ENCODE assay signal across 19 mouse cellular contexts in genomic region chr12:32127158-32127557, GRCm38 (mm10).
DNase-seq lines count a peak whose midpoint lies in the region; ATAC-seq lines count a peak whose summit lies in the region.
"Had no signal": no experiment of that assay in that cellular context is flagged by ENCODE, and none has a peak within 500 bp of the region (broad histone marks: within the 10 kb centered on the region; RNA-seq: fewer than 3 reads in every experiment).

No protein-coding gene starts in this region.

- WGBS in limb, embryonic 12.5 days: 62% methylated on average over 2 of the region's 2 CpGs
- 72% methylated on average over 2 of the region's 2 CpGs for WGBS in limb, embryonic 10.5 days
- WGBS in liver, embryonic 13.5 days (ENCODE audit: insufficient replicate concordance): 13% methylated on average over 2 of the region's 2 CpGs
- WGBS in neural tube, embryonic 13.5 days: 53% methylated on average over 2 of the region's 2 CpGs

- no peak for DNase-seq in limb, embryonic 10.5 days (ENCODE audit: low spot score)
- DNase-seq in liver, embryonic 13.5 days: no peak
- no peak for DNase-seq in left cerebral cortex, postnatal 4 days
- DNase-seq in kidney, adult 11 months: no peak
- DNase-seq: adrenal gland, adult 2 months; cerebellum, adult 8-10 months; gastrocnemius, adult 2 months; heart, adult 11 months; heart, postnatal 14 days; kidney, adult 9 months; thymus, postnatal 36 days had no signal

- no peak overlapping the region for H3K27ac ChIP-seq in limb, embryonic 12.5 days
- H3K27ac ChIP-seq in limb, embryonic 10.5 days: no peak overlapping the region
- H3K27ac ChIP-seq in liver, embryonic 13.5 days: peak overlapping the region; percentile 40; the same call in 1 of the 2 replicates
- no peak overlapping the region for H3K27ac ChIP-seq in neural tube, embryonic 13.5 days (replicated peaks)
- H3K27ac ChIP-seq: embryonic facial prominence, embryonic 10.5 days; gastrocnemius, adult 2 months; lung, embryonic 15.5 days had no signal

- peaks cover 10% of the 10 kb centered on the region for H3K4me1 ChIP-seq in limb, embryonic 12.5 days (replicated peaks)
- peaks cover 9% of the 10 kb centered on the region for H3K4me1 ChIP-seq in limb, embryonic 10.5 days
- H3K4me1 ChIP-seq in liver, embryonic 13.5 days (replicated peaks): peaks cover 77% of the 10 kb centered on the region
- peaks cover 15% of the 10 kb centered on the region for H3K4me1 ChIP-seq in neural tube, embryonic 13.5 days (replicated peaks)
- H3K4me1 ChIP-seq: lung, embryonic 15.5 days had no signal

- no peaks in the 10 kb centered on the region for H3K9me3 ChIP-seq in limb, embryonic 12.5 days
- H3K9me3 ChIP-seq in limb, embryonic 10.5 days (replicated peaks): no peaks in the 10 kb centered on the region
- H3K9me3 ChIP-seq in liver, embryonic 13.5 days (replicated peaks): no peaks in the 10 kb centered on the region
- H3K9me3 ChIP-seq in neural tube, embryonic 13.5 days: no peaks in the 10 kb centered on the region
- H3K9me3 ChIP-seq: embryonic facial prominence, embryonic 10.5 days; heart, embryonic 12.5 days; lung, embryonic 15.5 days had no signal

- no peak overlapping the region for H3K4me3 ChIP-seq in limb, embryonic 12.5 days (replicated peaks)
- H3K4me3 ChIP-seq in limb, embryonic 10.5 days: no peak overlapping the region
- no peak overlapping the region for H3K4me3 ChIP-seq in liver, embryonic 13.5 days (replicated peaks)
- H3K4me3 ChIP-seq in neural tube, embryonic 13.5 days: no peak overlapping the region
- H3K4me3 ChIP-seq: gastrocnemius, adult 2 months; heart, embryonic 12.5 days; lung, embryonic 15.5 days had no signal

- intact Hi-C loops in left cerebral cortex, postnatal 4 days (cut with DNase I): no loop called here

- H3K4me2 ChIP-seq in limb, embryonic 12.5 days: peak overlapping the region; percentile 41
- H3K4me2 ChIP-seq in liver, embryonic 13.5 days: peak overlapping the region; percentile 42
- peak overlapping the region; percentile 39; the same call in 1 of the 2 replicates for H3K4me2 ChIP-seq in neural tube, embryonic 13.5 days
- H3K4me2 ChIP-seq: lung, embryonic 15.5 days had no signal

- no peak for ATAC-seq in limb, embryonic 12.5 days (ENCODE audit: insufficient number of reproducible peaks, insufficient read depth, low FRiP score, low TSS enrichment, low read depth)
- peak; percentile 13 for ATAC-seq in common myeloid progenitor, adult 5-6 weeks (replicated peaks; ENCODE audit: low read depth, poor library complexity, severe bottlenecking)
- no peak for ATAC-seq in liver, embryonic 13.5 days (ENCODE audit: low read depth)
- ATAC-seq in neural tube, embryonic 13.5 days (ENCODE audit: low read depth): no peak
- ATAC-seq: inflammation-experienced regulatory T-cells, adult 6 months had no signal

- H3K36me3 ChIP-seq in limb, embryonic 12.5 days: no peaks in the 10 kb centered on the region
- no peaks in the 10 kb centered on the region for H3K36me3 ChIP-seq in limb, embryonic 10.5 days
- H3K36me3 ChIP-seq in liver, embryonic 13.5 days: no peaks in the 10 kb centered on the region
- no peaks in the 10 kb centered on the region for H3K36me3 ChIP-seq in neural tube, embryonic 13.5 days
- H3K36me3 ChIP-seq: embryonic facial prominence, embryonic 10.5 days; heart, embryonic 12.5 days; lung, embryonic 15.5 days had no signal

- H3K27me3 ChIP-seq in limb, embryonic 12.5 days: 0 out of 2 replicates have a peak, but pooled peaks cover 2% of the 10 kb centered on the region
- H3K27me3 ChIP-seq in limb, embryonic 10.5 days (ENCODE audit: low read depth, poor library complexity, severe bottlenecking): no peaks in the 10 kb centered on the region
- H3K27me3 ChIP-seq in liver, embryonic 13.5 days: no peaks in the 10 kb centered on the region
- no peaks in the 10 kb centered on the region for H3K27me3 ChIP-seq in neural tube, embryonic 13.5 days
- H3K27me3 ChIP-seq: CH12.LX; lung, embryonic 15.5 days had no signal

- H3K9ac ChIP-seq in limb, embryonic 12.5 days (replicated peaks): no peak overlapping the region
- peak overlapping the region; percentile 12 for H3K9ac ChIP-seq in liver, embryonic 13.5 days
- H3K9ac ChIP-seq in neural tube, embryonic 13.5 days: no peak overlapping the region
- H3K9ac ChIP-seq: heart, embryonic 12.5 days; lung, embryonic 15.5 days had no signal
